Mouse (Mus musculus) midbrain, postnatal 0 days (tissue): ENCODE data around the gene Adamts7. TPM values are rescaled to one million over a fixed set of nuclear protein-coding genes. Genes with fewer than 3 reads are reported as not detected.

Source experiments
- ATAC-seq: fragments of 200-750 bp; cut with Nextera tagmentation; 2 replicates; pipeline ENCODE4 v1.8.0; 2017; ENCODE audit warnings: moderate number of reproducible peaks, mild to moderate bottlenecking, moderate TSS enrichment, moderate library complexity; ENCODE audit not compliant: low FRiP score
- DNase-seq: peaks from one replicate; pipeline ENCODE4 v3.0.0-alpha.2; 2015; ENCODE audit warnings: low spot score
- H3K27ac ChIP-seq: fragments of 300-500 bp; sonication (generic); 2 replicates; pipeline ENCODE4 v1.5.1; 2014; ENCODE audit warnings: low read depth, mild to moderate bottlenecking, low read length, mixed read lengths
- H3K27me3 ChIP-seq: fragments of 300-500 bp; sonication (generic); 2 replicates; pipeline ENCODE4 v1.6.1; 2014; ENCODE audit warnings: low read length, control low read depth, mixed read lengths; ENCODE audit not compliant: insufficient read depth
- H3K36me3 ChIP-seq: fragments of 300-500 bp; sonication (generic); 2 replicates; pipeline ENCODE4 v1.6.1; 2014; ENCODE audit warnings: low read length, control low read depth, mixed read lengths; ENCODE audit not compliant: insufficient read depth
- H3K4me1 ChIP-seq: fragments of 300-500 bp; sonication (generic); 2 replicates; pipeline ENCODE4 v1.6.1; 2014; ENCODE audit warnings: mild to moderate bottlenecking, control low read depth, antibody characterized with exemption, low read length, mixed read lengths; ENCODE audit not compliant: insufficient read depth
- H3K4me2 ChIP-seq: fragments of 300-500 bp; sonication (generic); 2 replicates; pipeline ENCODE4 v1.6.1; 2014; ENCODE audit warnings: low read depth, mild to moderate bottlenecking, low read length, mixed read lengths; ENCODE audit not compliant: poor library complexity, severe bottlenecking
- H3K4me3 ChIP-seq: fragments of 300-500 bp; sonication (generic); 2 replicates; pipeline ENCODE4 v1.5.1; 2014; ENCODE audit warnings: low read depth, mild to moderate bottlenecking, low read length, moderate library complexity
- H3K9ac ChIP-seq: fragments of 300-500 bp; sonication (generic); replicated peaks from 2 replicates; pipeline ENCODE4 v1.6.1; 2014; ENCODE audit warnings: mild to moderate bottlenecking, low read length, moderate library complexity, mixed read lengths; ENCODE audit not compliant: poor library complexity, severe bottlenecking
- H3K9me3 ChIP-seq: fragments of 300-500 bp; sonication (generic); 2 replicates; pipeline ENCODE4 v1.6.1; 2016; ENCODE audit warnings: low read length, control low read depth
- CTCF ChIP-seq: IDR thresholded peaks from 2 replicates; pipeline ENCODE4 v1.5.1; 2016; ENCODE audit warnings: antibody characterized with exemption, mild to moderate bottlenecking
- WGBS: fragments of 180-500 bp; shearing (Covaris S2); extraction: QIAGEN DNeasy Blood & Tissue Kit; methylation state at CpG from one replicate; pipeline ENCODE4 v1.1.7; 2014; 5-methylcytosine and 5-hydroxymethylcytosine counted together
- polyA plus RNA-seq: library from polyadenylated mRNA; unstranded; fragments of >200 nt; fragmentation: Nextera tagmentation; extraction: Ambion mirVana; gene quantifications from 2 replicates; pipeline ENCODE4 v1.2.1, GENCODE M21; 2015
- total RNA-seq: library from RNA; depleted of rRNA; stranded (reverse); fragments of >200 nt; gene quantifications from 2 replicates; pipeline ENCODE4 v1.2.3, GENCODE M21; 2014

Adamts7 gene
- total and polyA plus RNA-seq, 2 experiments from 2014 or later, result 3.1 to 8.9 TPM

DNA sequence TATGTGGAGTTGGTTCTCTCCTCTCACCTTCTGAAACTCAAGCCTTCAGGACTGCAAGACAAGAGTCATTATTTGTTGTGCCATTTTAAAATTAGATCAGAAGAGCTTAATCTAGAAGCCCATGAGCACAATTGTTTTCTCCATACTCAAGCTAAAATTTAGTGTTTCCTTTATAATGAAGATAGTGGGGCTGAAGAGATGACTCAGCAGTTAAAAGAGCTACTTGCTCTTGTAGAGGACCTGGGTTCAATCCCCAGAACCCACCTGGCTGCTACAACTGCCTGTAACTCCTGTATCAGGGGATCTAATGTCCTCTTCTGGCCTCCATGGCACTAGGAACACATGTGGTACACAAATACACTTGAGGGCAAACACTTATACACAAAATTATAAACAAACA is 45.6 kb upstream of the Adamts7 start:
- H3K27me3 ChIP-seq, result no peaks in the 10 kb centered on the region
- H3K27ac ChIP-seq, result no peak overlapping the region
- ATAC-seq, result no peak
- no peaks in the 10 kb centered on the region for H3K9me3 ChIP-seq
- TF ChIP-seq CTCF, result no peak
- no peak overlapping the region for H3K9ac ChIP-seq
- no peak overlapping the region for H3K4me3 ChIP-seq
- no peak overlapping the region for H3K4me2 ChIP-seq
- H3K4me1 ChIP-seq, result peaks cover 4% of the 10 kb centered on the region; the same call in 1 of the 2 replicates
- no peak for DNase-seq
- no peaks in the 10 kb centered on the region for H3K36me3 ChIP-seq

DNA sequence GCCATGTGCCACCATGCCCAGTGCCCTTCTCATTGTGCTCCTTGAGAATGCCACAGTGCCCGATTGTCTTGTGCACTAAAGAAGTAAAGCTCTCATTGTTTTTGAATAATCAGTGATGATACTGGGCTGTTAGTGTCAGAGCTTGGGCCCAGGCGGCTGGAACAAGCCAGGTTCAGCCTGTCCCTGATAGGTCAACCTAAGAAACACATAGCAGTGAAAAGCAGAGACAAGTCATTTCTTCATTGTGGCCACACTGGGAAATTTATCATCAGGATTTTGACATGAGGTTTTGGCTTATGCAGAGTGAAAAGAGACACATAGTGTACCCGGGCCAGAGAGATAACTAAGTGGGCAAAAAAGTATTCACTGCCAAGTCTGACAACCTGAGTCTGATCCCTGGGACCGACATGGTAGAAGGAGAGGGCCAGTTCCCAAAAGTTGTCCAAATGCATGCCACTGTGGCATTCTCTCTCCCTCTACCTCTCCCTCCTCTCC is 40.6 kb upstream of the Adamts7 start:
- Histone ChIP-seq H3K36me3 (no peaks in the 10 kb centered on the region), H3K9me3 (no peaks in the 10 kb centered on the region), H3K4me2 (no peak overlapping the region), H3K9ac (no peak overlapping the region), H3K27me3 (no peaks in the 10 kb centered on the region), H3K27ac (no peak overlapping the region), H3K4me1 (no peaks in the 10 kb centered on the region), H3K4me3 (no peak overlapping the region)
- TF ChIP-seq CTCF, result no peak
- 80% methylated on average over 4 of the region's 4 CpGs for WGBS
- ATAC-seq (no peak), DNase-seq (no peak)

DNA sequence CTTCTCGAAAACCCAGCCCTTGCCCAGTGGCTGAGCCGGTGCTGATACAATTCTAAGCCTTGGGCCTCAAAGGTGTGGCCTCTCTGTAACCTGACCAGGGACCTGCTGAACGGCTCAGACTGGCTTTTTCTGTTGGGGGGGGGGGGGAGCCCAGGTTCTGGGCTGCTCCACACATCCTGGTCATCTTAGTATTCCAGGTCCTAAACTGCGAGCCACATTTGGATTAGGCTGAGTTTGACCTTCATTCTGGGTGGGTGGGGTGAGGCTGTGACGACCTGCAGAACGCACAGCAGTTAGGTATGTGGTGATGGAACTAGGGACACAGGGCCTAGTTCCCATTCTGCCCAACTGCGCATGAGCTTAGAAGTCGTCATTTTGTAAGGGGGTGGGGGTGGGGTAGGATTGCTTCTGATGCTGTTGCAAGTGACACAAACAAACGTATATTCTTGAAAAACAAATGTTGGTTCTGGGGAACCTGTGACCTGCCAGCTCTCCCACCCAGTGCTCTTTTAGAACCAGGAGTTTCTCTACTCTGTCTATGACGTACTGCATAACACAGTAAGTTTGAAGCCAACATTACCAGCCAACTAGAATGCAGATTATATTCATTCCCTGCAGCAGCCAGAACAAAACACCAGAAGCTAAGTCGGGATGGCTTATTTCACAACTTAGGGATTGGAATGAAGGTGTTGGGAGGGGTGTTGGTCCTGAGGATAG is 38.6 kb upstream of the Adamts7 start:
- 47% methylated on average over 11 of the region's 11 CpGs for WGBS
- no peak overlapping the region for H3K27ac ChIP-seq
- H3K9me3 ChIP-seq, result no peaks in the 10 kb centered on the region
- ATAC-seq, result peak; percentile 50; the same call in 1 of the 2 replicates
- H3K4me3 ChIP-seq, result no peak overlapping the region
- no peak for DNase-seq
- no peak overlapping the region for H3K4me2 ChIP-seq
- TF ChIP-seq CTCF, result no peak
- H3K9ac ChIP-seq, result no peak overlapping the region
- H3K36me3 ChIP-seq, result no peaks in the 10 kb centered on the region
- H3K4me1 ChIP-seq, result no peaks in the 10 kb centered on the region
- no peaks in the 10 kb centered on the region for H3K27me3 ChIP-seq

DNA sequence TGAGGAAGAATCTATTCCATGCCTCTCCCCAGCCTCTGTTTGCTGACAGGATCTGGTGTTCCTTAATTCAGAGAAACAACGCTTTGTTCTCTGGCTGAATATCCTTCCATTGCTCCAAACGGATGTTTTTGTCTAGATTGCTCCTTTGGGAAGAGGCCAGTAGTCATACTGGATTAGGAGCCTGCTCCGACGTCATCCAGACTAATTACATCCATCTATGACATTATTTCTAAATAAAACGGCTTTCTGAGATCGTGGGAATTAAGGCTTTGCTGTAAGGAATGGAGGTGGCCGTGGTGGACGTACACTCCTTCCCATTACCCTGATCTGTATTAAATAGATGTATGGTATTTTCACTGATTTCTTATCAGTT is 38.0 kb upstream of the Adamts7 start:
- no peak for ATAC-seq
- H3K4me1 ChIP-seq, result no peaks in the 10 kb centered on the region

DNA sequence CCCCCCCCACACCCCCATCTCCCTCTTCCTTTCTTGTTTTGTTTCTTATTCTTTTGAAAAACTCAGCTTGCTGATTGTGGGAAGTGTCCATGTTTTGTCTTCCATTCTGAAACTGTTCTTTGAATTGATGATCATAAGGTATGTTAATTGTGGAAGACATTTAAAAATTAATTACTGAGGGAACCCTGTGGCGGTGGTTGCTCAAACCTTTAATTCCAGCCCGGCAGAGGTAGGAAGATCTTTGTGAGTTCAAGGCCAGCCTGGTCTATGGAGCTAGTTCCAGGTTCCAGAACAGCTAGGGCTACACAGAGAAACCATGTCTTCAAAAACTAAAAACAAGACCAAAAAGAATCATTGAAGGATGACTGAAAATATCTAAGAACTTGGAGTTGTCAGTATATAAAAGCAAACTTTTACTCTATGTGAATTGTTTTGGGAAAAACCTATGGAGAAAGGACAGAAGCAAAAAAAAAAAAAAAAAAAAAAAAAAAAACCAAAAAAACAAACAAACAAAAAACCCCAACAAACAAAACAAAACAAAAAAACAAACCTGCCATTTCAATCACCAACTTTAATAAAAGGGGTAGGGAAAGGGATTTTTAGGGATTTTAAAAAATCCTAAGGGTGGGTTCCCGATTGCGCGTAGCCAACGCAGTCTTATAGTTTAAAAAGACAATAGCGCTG is 37.3 kb upstream of the Adamts7 start:
- H3K4me3 ChIP-seq, result peak overlapping the region; percentile 29; the same call in 1 of the 2 replicates
- peak overlapping the region; percentile 45 for H3K4me2 ChIP-seq
- no peaks in the 10 kb centered on the region for H3K27me3 ChIP-seq
- no peaks in the 10 kb centered on the region for H3K36me3 ChIP-seq
- 15% methylated on average over 7 of the region's 7 CpGs for WGBS
- no peak for TF ChIP-seq CTCF
- ATAC-seq (no peak), DNase-seq (no peak)
- H3K9ac ChIP-seq, result no peak overlapping the region
- H3K4me1 ChIP-seq, result no peaks in the 10 kb centered on the region
- no peak overlapping the region for H3K27ac ChIP-seq
- no peaks in the 10 kb centered on the region for H3K9me3 ChIP-seq

More for the DNA sequence above, 38.0 kb upstream of the Adamts7 start:
- H3K4me2 ChIP-seq, result no peak overlapping the region
- no peaks in the 10 kb centered on the region for H3K27me3 ChIP-seq
- no peaks in the 10 kb centered on the region for H3K9me3 ChIP-seq
- TF ChIP-seq CTCF, result no peak
- 34% methylated on average over 8 of the region's 8 CpGs for WGBS
- no peak overlapping the region for H3K9ac ChIP-seq
- no peak overlapping the region for H3K4me3 ChIP-seq
- DNase-seq, result peak; percentile 10
- H3K27ac ChIP-seq, result no peak overlapping the region
- no peaks in the 10 kb centered on the region for H3K36me3 ChIP-seq
